Mouse (Mus musculus): ENCODE measurements at regions not wholly inside any gene's neighbourhood (a gene's known extent, or its start where the extent isn't known, plus 50 kb on each side); places are given as distances from the start of the nearest gene placed in this dataset.

DNA sequence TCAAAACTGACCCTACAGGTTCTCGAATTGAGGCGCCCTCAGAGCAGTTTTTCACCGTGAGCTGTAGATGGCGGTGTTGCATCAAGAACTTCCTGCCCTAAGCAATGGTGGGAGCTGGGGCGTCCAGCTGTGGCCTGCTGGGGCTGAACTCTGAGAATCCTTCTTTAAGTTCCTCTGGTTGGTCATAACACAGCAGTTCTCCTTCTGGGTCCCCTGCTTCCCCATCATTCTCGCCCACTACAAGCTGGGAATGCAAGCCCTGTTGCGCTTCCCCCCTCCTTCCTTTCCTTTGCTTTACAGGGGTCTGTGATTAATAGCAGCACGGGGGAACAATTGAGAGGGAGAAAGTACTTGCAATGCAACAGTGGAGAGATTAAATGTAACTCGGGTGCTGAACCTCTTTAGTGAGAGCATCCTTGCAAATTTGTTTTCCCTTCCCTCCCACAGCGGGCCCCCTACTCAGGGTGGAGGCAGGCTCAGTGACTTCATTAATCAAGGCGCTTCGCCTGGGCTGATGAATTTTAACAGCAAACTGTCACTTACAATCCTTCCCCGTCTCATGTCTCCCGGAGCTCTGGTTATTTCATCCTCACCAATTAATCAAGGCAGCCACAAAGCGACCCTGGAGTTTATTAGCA lies 794.3 kb upstream of the Api5 start:
- DNase-seq = peak; percentile 25 to 41

DNA sequence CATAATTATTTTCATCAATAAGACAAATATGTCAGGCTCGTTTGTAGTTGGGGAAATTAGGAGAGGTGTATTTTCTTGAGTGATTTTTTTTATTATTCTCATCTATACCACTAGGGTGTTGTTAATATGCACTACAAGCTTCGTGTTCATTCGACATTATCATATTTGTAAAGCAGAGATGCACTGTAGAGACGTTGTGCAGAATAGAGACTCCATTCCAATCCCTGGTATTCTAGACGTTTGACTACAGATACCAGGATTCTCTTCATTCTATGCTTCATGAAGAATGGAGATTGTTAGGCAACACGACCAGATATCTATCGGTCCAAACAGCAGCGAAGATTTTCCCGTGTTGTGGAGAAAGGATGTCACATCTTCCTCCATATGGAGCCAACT lies 793.8 kb upstream of the Api5 start:
- DNase-seq = no peak

GRCm38 (mm10) chr2:95229386-95229785 lies 791.5 kb upstream of the Api5 start:
- no peak for DNase-seq

GRCm38 (mm10) chr2:95210216-95210941 lies 772.4 kb upstream of the Api5 start:
- DNase-seq = peak; percentile 5 to 46

Data from kidney, postnatal 25 days (tissue).